Mouse (Mus musculus): ENCODE data around the gene C130060K24Rik. TPM values are rescaled to one million over a fixed set of nuclear protein-coding genes. Genes with fewer than 3 reads are reported as not detected.

Gene C130060K24Rik
- polyA plus RNA-seq, 1 experiment from 2014 or later, result not detected

DNA sequence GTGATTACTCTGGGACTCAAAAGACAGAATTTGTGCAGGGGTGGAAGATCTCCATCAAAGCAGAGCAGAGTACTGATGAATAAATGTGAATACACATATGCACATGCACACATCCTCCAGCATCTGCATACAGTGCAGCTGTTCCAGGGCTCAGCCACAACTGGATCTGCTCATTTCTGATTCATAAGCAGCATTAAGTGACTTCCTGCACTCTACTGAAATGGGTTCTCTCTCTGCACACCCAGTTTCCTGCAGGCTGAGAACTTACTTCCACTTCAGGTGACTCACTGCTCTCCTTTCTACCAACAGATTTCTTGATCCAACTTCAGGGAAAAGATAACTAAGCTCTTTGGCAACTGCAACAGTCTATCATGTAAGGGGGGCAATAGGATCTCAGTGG lies 117.9 kb downstream of the C130060K24Rik start:
- H3K27ac ChIP-seq, result no peak overlapping the region
- no peaks in the 10 kb centered on the region for H3K79me2 ChIP-seq (ENCODE audit: inconsistent target)
- no peaks in the 10 kb centered on the region for H3K36me3 ChIP-seq (ENCODE audit: inconsistent target)
- no peak overlapping the region for H3K4me3 ChIP-seq (ENCODE audit: inconsistent target)

Other genes starting within 250 kb of the C130060K24Rik start
- gene Hpgds, start 236.2 kb upstream of the C130060K24Rik start, polyA plus RNA-seq (2018), result 160 to 320 TPM (median 215 TPM) in 3 replicates
- gene Tnip3, start 144.2 kb downstream of the C130060K24Rik start, polyA plus RNA-seq (2018), result 20.5 to 49.5 TPM (median 24.0 TPM) in 3 replicates